Mouse (Mus musculus) lung, postnatal 36 days (tissue): ENCODE measurements at regions not wholly inside any gene's neighbourhood (a gene's known extent, or its start where the extent isn't known, plus 50 kb on each side); places are given as distances from the start of the nearest gene placed in this dataset.

Experiments
- DNase-seq: peaks from one replicate; pipeline ENCODE4 v3.0.0; 2022; ENCODE audit warnings: mixed read lengths

- DNase-seq: no peak
Observed at GRCm38 (mm10) chr3:3746542-3746941, 2004.1 kb upstream of the Gm8797 start.

GRCm38 (mm10) chr3:3751596-3752251 is 1998.9 kb upstream of the Gm8797 start:
- DNase-seq: peak; percentile 35

GRCm38 (mm10) chr3:3761346-3761745 is 1989.3 kb upstream of the Gm8797 start:
- DNase-seq: no peak

- no peak for DNase-seq
Observed at GRCm38 (mm10) chr3:3784200-3784599, 1966.4 kb upstream of the Gm8797 start.

GRCm38 (mm10) chr3:3786039-3786438 is 1964.6 kb upstream of the Gm8797 start:
- DNase-seq: no peak

- DNase-seq: no peak
Observed at GRCm38 (mm10) chr3:3807821-3808220, 1942.8 kb upstream of the Gm8797 start.

- no peak for DNase-seq
Observed at GRCm38 (mm10) chr3:3829020-3829419, 1921.6 kb upstream of the Gm8797 start.

- DNase-seq: no peak
Observed at GRCm38 (mm10) chr3:3831411-3832286, 1919.0 kb upstream of the Gm8797 start.
